Mouse (Mus musculus) c-Kit-negative CD71-positive TER-119-positive erythroid progenitor cells, embryonic 14.5 days (primary cell): ENCODE data around the gene Egr4.

ENCODE experiments used
- DNase-seq: peaks from one replicate; pipeline ENCODE4 v3.0.0-alpha.2; 2013; ENCODE audit warnings: low read depth, low spot score

The Egr4 gene

DNA sequence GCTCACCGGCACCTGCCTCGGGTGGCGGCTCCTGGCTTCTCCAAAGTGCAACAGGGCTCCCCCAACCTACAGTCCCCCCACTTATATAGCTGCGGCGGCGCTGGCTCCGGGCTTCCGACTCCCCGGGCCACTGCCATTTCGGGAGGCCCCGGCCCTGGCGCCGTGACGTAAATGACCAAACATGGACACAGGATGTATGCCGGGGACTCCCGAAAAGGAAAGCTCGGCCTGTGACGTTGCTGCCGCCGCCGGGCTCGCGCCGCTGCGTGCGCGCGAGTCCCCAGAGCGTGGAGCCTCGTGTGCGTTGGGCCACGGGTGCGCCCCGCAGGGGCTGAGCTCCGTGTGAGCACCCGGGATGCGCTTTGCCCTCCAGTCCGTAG, at the start of gene Egr4:
Egr4 (minus strand) TSS at position 59 of the 380 bp plus-strand sequence.
- no peak for DNase-seq

DNA sequence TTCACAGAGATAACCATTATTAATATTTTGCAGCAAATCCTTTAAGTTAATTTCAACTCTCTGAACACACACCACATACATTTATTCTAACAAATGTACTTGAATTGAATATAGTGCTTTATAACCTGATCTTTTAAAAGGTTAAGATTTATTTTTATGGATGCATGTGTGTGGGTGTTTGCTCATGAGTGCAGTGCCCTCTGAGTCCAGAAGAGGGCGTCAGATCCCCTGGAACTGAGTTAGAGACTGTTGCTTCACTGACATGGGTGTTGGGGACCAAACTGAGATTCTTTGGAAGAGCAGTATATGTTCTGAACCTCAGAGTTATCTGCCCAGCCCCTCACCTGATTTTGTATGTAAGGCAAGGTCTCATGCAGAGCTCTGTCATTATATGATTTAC, 49.0 kb upstream of the Egr4 start:
- DNase-seq, result no peak

GRCm38 (mm10) chr6:85547642-85548041, 34.3 kb upstream of the Egr4 start:
- DNase-seq, result no peak

DNA sequence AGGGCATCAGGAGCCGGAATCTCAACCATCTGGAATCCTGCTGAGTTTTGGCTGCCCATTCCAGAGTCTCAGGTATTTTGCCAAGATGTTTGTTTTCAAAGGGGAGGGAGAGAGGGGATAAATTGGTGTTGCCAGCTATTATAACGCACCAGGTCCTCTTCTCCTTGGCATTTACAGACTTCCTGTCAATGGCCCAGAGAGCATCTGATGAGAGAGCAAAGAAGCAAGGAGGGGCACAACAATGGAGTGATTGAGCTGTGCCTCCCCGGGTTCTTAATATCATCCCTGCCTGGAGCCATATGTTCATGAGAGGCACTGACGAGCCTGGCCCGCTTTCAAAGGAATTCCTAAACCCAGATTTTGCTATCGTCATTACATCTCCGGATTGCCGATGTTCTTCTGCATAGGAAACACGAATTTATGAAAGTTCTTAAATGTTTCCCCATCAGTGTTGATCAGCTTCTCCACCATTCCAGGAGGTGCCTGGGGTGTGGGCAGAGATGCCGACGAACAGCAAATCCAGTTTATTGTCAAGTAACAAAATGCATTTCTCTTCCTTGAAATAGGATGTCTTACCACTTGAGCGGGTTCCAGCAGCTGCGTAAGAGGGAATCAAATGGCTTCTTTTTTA, 31.0 kb upstream of the Egr4 start:
- no peak for DNase-seq

DNA sequence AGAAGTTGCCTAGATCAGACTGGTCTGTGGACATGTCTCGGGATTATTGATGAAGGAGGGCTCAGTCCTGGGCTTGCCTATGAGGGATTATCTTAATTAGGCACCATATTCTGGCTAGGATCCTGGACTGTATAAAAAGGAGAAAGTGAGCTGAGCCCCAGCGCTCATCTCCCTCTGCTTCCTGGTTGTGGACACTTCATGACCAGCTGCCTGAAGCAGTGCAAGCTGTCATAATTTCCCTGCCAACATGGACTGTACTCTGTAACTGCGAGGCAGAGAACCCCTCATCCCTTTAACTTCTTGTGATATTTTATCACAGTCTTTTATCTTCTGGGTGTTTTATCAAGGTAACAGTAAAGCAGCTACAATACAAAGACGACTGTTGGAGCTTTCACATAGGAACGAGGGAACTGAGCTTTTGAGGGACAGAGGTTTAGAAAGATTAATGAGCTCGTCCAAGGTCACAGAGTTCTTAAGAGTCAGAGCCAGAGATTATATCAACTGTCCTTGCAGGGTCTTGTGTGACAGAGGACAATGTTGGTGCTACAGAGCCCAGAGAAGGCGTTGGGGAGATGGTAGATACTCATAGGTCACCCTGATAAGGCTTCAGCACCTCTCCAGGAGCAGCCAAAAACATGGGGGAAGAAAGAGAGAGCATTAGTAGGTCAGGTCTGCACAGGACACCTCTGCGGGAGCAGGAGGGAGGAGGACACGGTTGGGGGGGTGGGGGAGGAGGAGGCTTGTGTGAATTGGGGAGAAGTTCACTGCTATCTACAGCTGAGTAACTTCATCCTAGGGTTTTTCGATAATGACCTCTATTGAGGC, 30.2 kb upstream of the Egr4 start:
- no peak for DNase-seq

DNA sequence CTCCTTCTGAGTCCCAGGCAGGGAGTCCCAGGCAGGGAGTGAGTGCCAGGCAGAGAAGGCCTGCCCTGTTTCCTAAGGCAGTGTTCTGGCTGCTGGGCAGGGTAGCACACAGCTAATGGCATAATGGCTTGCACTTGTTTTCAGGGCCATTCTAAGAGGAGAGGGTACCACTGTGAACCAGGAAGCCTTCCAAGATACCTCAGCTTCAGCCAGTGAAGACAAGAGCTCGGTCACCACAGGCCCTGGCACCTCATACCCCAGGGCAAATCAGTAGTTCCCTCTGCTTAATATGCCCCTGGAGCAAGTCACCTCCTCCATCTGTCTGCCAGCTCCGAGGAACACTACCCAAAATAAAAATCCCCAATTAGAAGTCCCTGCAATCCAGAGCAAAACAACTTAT, 9.4 kb upstream of the Egr4 start:
- no peak for DNase-seq

DNA sequence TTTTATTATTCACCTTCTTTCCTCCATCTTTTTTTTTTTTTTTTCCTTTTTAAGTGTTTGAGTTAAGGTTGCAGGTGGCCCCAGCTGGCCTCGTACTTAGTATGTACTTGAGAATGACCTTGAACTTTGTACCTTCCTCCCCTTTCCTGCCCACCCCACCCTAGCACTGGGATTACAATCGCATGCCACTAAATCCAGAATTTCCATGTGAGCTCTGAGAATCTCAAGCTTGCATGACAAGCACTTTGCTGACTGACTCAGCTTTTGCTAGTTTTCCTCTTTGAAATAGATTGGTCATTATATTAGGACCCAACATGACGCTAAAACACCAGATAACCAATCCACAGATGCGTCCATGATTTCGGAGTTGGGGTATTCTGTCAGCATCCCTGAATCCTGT, 8.6 kb upstream of the Egr4 start:
- no peak for DNase-seq

GRCm38 (mm10) chr6:85518091-85518693, 4.8 kb upstream of the Egr4 start:
- no peak for DNase-seq

GRCm38 (mm10) chr6:85515941-85516340, 2.6 kb upstream of the Egr4 start:
- DNase-seq, result no peak

GRCm38 (mm10) chr6:85512577-85513530, 535 bp downstream of the Egr4 start:
- no peak for DNase-seq

- no peak for DNase-seq
Measured at GRCm38 (mm10) chr6:85512056-85512440, 1.3 kb downstream of the Egr4 start.

DNA sequence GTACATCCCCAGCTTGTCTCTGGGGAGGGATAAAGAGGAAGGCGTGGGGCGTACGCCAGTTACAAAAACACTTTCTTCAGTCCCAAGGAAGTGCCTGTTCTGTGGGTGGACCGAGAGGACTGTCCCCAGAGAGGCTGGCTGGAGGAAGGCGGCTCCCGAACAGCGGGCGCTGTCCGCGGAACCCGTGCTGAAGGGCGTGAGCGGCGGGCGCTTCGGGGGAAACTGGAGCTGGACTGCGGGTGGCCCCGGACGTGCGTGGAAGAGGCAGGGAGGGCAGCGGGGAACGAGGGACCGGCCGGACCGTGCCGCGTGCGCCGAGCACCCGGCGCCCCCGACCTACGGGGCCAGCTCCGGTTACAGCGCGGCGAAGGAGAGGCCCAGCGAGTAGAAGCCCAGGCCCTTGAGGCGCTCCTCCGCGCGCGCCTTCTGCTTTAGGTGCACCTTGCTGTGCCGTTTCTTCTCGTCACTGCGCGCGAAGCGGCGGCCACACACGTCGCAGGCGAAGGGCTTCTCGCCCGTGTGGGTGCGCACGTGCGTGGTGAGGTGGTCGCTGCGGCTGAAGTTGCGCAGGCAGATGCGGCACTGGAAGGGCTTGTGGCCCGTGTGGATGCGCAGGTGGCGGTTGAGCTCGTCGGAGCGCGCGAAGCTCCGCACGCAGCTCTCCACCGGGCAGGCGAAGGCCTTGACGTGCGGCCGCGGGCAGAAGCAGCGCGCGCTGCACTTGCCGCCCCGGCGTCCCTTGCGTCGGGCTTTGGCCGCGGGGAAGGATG, 1.9 kb downstream of the Egr4 start:
- no peak for DNase-seq

DNA sequence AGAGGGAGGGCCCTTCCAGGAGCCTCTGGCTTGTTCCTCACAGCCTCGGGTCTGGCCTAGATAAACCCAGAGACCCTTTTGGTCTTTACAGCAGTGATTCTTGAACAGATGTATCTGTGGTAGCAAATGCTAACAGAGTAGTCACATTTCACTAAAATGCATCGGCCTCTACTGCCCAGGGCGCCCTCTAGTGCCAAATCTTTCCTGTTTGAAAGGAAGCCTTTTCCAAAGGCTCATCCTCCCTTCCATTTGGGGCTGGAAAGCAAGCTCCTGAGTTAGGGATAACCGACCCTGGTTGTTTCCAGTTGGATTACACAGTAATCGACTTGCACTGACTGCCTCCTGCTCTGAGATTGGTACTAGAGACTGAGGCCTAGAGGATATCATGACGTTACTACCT, 2.9 kb downstream of the Egr4 start:
- DNase-seq, result no peak

DNA sequence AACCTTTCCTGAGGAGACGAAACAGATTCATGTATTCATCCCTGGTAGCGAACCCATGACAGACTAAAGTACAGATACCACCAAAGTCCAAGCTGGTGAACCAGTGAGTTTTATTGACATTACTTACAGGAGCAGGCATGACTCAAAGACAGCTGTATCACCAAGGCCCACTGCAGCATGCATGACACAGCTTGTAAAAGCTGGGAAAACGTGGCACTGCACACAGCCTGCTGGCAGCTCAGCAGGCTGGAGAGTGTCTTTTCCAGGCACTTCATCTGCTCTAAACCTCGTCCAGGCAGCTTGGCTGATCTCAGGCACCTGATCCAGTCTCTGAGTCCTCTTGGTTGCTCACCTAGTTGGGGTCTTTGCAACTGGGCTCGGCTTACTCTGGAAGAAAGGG, 4.8 kb downstream of the Egr4 start:
- no peak for DNase-seq

- DNase-seq, result no peak
Measured at GRCm38 (mm10) chr6:85504908-85505307, 8.5 kb downstream of the Egr4 start.

- no peak for DNase-seq
Measured at GRCm38 (mm10) chr6:85502911-85503250, 10.5 kb downstream of the Egr4 start, which contains the start of gene Fbxo41. TSS of gene Fbxo41 (minus strand) at chr6:85502994.

- no peak for DNase-seq
Measured at GRCm38 (mm10) chr6:85502103-85502910, 11.1 kb downstream of the Egr4 start.

DNA sequence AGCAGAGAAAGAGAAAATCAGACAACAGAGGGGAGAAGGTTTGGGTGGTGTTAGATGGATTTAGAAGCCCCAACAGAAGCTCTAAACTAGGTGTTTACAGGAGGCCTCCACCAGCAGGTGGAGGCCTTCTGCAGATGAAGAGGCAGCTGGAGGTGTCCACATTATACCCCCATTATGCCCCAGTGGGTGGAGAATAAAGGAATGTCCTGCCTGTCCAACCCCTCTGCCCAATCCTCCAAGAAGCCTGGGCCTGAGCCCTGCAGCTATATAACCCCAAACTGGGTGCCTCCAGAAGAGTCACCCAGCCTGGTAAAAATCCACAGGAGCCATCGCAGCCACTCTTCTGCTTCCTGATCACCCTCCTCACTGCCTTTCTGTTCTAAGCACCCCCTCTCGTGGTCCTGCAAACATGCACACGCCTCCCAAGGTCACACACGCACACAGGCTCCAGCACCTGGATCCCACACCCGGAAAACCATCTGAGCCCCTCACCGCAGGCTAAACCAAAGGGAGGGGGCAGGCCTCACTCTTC, 11.8 kb downstream of the Egr4 start:
- DNase-seq, result no peak

DNA sequence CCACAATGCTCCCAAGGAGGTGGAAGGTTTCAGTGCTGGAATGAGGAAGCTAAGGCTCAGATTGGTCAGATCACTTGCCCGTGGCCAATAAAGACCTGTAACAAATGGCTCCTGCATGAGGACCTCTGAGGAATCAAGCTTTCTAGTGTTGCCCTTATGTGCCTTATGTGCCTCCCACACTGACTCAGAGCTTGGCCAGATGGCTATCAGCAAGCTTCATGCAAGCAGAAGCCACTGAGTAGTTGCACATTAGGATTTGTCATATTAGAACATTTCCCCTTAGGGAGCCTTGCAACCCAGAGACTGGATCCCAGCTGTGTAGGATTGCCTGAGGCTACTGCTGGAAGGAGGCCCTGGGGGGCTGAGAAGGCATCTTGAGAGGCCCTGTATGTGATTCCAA, 13.0 kb downstream of the Egr4 start:
- DNase-seq, result no peak

- DNase-seq, result no peak
Measured at GRCm38 (mm10) chr6:85498147-85498546, 15.2 kb downstream of the Egr4 start.
